Mouse (Mus musculus) bone marrow, adult 2 months (tissue): Measurements from ENCODE around the gene Armcx4.

Experiments
- CTCF ChIP-seq: fragments of 200-500 bp; IDR thresholded peaks from 2 replicates; pipeline ENCODE4 v1.5.1; 2011; ENCODE audit warnings: low read length, control low read depth; ENCODE audit not compliant: control insufficient read depth, insufficient read depth
- POLR2A ChIP-seq: fragments of 200-500 bp; IDR thresholded peaks from 2 replicates; pipeline ENCODE4 v1.6.1; 2011; ENCODE audit warnings: low read depth, mild to moderate bottlenecking, control low read depth, low read length, borderline replicate concordance; ENCODE audit not compliant: control insufficient read depth

- TF ChIP-seq CTCF (no peak), POLR2A (no peak)
Observed at GRCm38 (mm10) chrX:134647421-134647820, 38.9 kb upstream of the Armcx4 start.
